In genomic region chr14:60361380-60362212, GRCm38 (mm10) we compare ENCODE assay signal across 17 mouse cellular contexts. TPM values are rescaled to one million over a fixed set of nuclear protein-coding genes. Genes with fewer than 3 reads are reported as not detected.
A peak's percentile ranks its signal among the peaks of the same experiment; 100 is the strongest.
DNase-seq lines count a peak whose midpoint lies in the region; ATAC-seq and TF ChIP-seq lines count a peak whose summit lies in the region.
"Had no signal": no experiment of that assay in that cellular context is flagged by ENCODE, and none has a peak within 500 bp of the region (broad histone marks: within the 10 kb centered on the region; RNA-seq: fewer than 3 reads in every experiment).

No protein-coding gene starts in this region.

- H3K36me3 ChIP-seq in hindbrain, embryonic 14.5 days (replicated peaks; ENCODE audit: control insufficient read depth, insufficient read depth): no peaks in the 10 kb centered on the region
- no peaks in the 10 kb centered on the region for H3K36me3 ChIP-seq in hindbrain, embryonic 10.5 days
- no peaks in the 10 kb centered on the region for H3K36me3 ChIP-seq in forebrain, embryonic 14.5 days (ENCODE audit: control insufficient read depth, insufficient read depth, low read length)
- H3K36me3 ChIP-seq in midbrain, embryonic 13.5 days: no peaks in the 10 kb centered on the region
- H3K36me3 ChIP-seq: stomach, embryonic 15.5 days had no signal

- no peak for DNase-seq in hindbrain, embryonic 14.5 days (ENCODE audit: low spot score)
- no peak for DNase-seq in hindbrain, embryonic 10.5 days (ENCODE audit: low spot score)
- DNase-seq in forebrain, embryonic 14.5 days (ENCODE audit: low spot score): peak; percentile 71
- DNase-seq in adrenal gland, postnatal 4 days (ENCODE audit: low spot score in 2 of 2): no peak
- DNase-seq in embryo, embryonic 10.5 days (ENCODE audit: low spot score): no peak
- DNase-seq: adrenal gland, adult 2 months; cerebellum, adult 9-11 months; heart, adult 2 months; heart, postnatal 10 days; layer of hippocampus, postnatal 36 days; thymus, postnatal 14 days had no signal

- H3K4me1 ChIP-seq in hindbrain, embryonic 14.5 days (replicated peaks; ENCODE audit: control insufficient read depth, insufficient read depth, low read length): no peaks in the 10 kb centered on the region; the same call in 1 of the 2 replicates
- peaks cover 7% of the 10 kb centered on the region for H3K4me1 ChIP-seq in hindbrain, embryonic 10.5 days (replicated peaks)
- no peaks in the 10 kb centered on the region for H3K4me1 ChIP-seq in cortical plate, adult 2 months (ENCODE audit: control insufficient read depth, insufficient read depth, low read length)
- H3K4me1 ChIP-seq in forebrain, embryonic 14.5 days (ENCODE audit: control insufficient read depth, insufficient read depth, low read length): peaks cover 11% of the 10 kb centered on the region
- H3K4me1 ChIP-seq in midbrain, embryonic 13.5 days (replicated peaks): peaks cover 24% of the 10 kb centered on the region
- H3K4me1 ChIP-seq: stomach, embryonic 15.5 days had no signal

- no peak overlapping the region for H3K9ac ChIP-seq in hindbrain, embryonic 14.5 days
- H3K9ac ChIP-seq in forebrain, embryonic 14.5 days (ENCODE audit: low read length): no peak overlapping the region
- no peak overlapping the region for H3K9ac ChIP-seq in midbrain, embryonic 13.5 days (replicated peaks)
- H3K9ac ChIP-seq: liver, embryonic 14.5 days; stomach, embryonic 15.5 days had no signal

- H3K27me3 ChIP-seq in hindbrain, embryonic 14.5 days (ENCODE audit: control insufficient read depth, insufficient read depth, low read length): no peaks in the 10 kb centered on the region
- H3K27me3 ChIP-seq in hindbrain, embryonic 10.5 days (ENCODE audit: insufficient read depth, poor library complexity, severe bottlenecking): no peaks in the 10 kb centered on the region
- no peaks in the 10 kb centered on the region for H3K27me3 ChIP-seq in forebrain, embryonic 14.5 days (replicated peaks; ENCODE audit: control insufficient read depth, insufficient read depth, low read length)
- H3K27me3 ChIP-seq in midbrain, embryonic 13.5 days: no peaks in the 10 kb centered on the region
- H3K27me3 ChIP-seq: stomach, embryonic 15.5 days had no signal

- no peak for TF ChIP-seq CTCF in cortical plate, adult 2 months (IDR thresholded peaks at IDR 0.05; ENCODE audit: extremely low read depth, insufficient read depth, low read length)

- 45% methylated on average over 9 of the region's 9 CpGs for WGBS in hindbrain, embryonic 14.5 days
- 69% methylated on average over 9 of the region's 9 CpGs for WGBS in hindbrain, embryonic 10.5 days
- 2% methylated on average over 9 of the region's 9 CpGs for WGBS in forebrain, embryonic 14.5 days
- 34% methylated on average over 9 of the region's 9 CpGs for WGBS in midbrain, embryonic 13.5 days

- no peak for TF ChIP-seq POLR2A in cortical plate, adult 2 months (IDR thresholded peaks at IDR 0.05; ENCODE audit: extremely low read depth, insufficient read depth, low read length)

- no peak overlapping the region for H3K4me3 ChIP-seq in hindbrain, embryonic 14.5 days (replicated peaks; ENCODE audit: low read length)
- no peak overlapping the region for H3K4me3 ChIP-seq in hindbrain, embryonic 10.5 days
- no peak overlapping the region for H3K4me3 ChIP-seq in cortical plate, adult 2 months (ENCODE audit: insufficient read depth, low read length)
- no peak overlapping the region for H3K4me3 ChIP-seq in forebrain, embryonic 14.5 days (ENCODE audit: low read depth, low read length)
- no peak overlapping the region for H3K4me3 ChIP-seq in midbrain, embryonic 13.5 days (replicated peaks)
- H3K4me3 ChIP-seq: heart, adult 2 months; stomach, embryonic 15.5 days had no signal

- H3K27ac ChIP-seq in hindbrain, embryonic 14.5 days: 0 out of 2 replicates have a peak overlapping the region, but pooled peaks have one; percentile 2
- no peak overlapping the region for H3K27ac ChIP-seq in hindbrain, embryonic 10.5 days
- H3K27ac ChIP-seq in cortical plate, adult 2 months (ENCODE audit: insufficient read depth, low read length): peak overlapping the region; percentile 63; the same call in 1 of the 2 replicates
- H3K27ac ChIP-seq in forebrain, embryonic 14.5 days (ENCODE audit: low read depth, low read length): peak overlapping the region; percentile 74
- H3K27ac ChIP-seq in midbrain, embryonic 13.5 days: peak overlapping the region; percentile 52
- H3K27ac ChIP-seq: heart, adult 2 months; liver, embryonic 14.5 days; stomach, embryonic 15.5 days had no signal

- H3K9me3 ChIP-seq in hindbrain, embryonic 14.5 days (ENCODE audit: control insufficient read depth, low read length): no peaks in the 10 kb centered on the region
- no peaks in the 10 kb centered on the region for H3K9me3 ChIP-seq in hindbrain, embryonic 10.5 days
- no peaks in the 10 kb centered on the region for H3K9me3 ChIP-seq in forebrain, embryonic 14.5 days (replicated peaks; ENCODE audit: control insufficient read depth, low read length)
- H3K9me3 ChIP-seq in midbrain, embryonic 13.5 days: no peaks in the 10 kb centered on the region
- H3K9me3 ChIP-seq: stomach, embryonic 15.5 days had no signal

- no peak overlapping the region for H3K4me2 ChIP-seq in hindbrain, embryonic 14.5 days (replicated peaks)
- H3K4me2 ChIP-seq in forebrain, embryonic 14.5 days (ENCODE audit: low read length): no peak overlapping the region
- H3K4me2 ChIP-seq in midbrain, embryonic 13.5 days (replicated peaks): no peak overlapping the region
- H3K4me2 ChIP-seq: stomach, embryonic 15.5 days had no signal

- ATAC-seq in hindbrain, embryonic 14.5 days (ENCODE audit: low FRiP score): no peak; the same call in 1 of the 2 replicates
- peak; percentile 70 for ATAC-seq in forebrain, embryonic 14.5 days
- peak; percentile 62 for ATAC-seq in midbrain, embryonic 13.5 days
- ATAC-seq in CD4-positive, CD25-positive, alpha-beta regulatory T cell, adult 4 months: no peak
- ATAC-seq: lung, postnatal 0 days had no signal

RNA-seq across cellular contexts. Expression of gene Amer2, which starts 11.5 kb away (rescaled TPM):
- polyA plus RNA-seq in hindbrain, embryonic 14.5 days (2014; fragmentation: Nextera tagmentation; extraction: Ambion mirVana): 18.7 and 19.7 TPM in 2 replicates
- 8.2 and 13.5 TPM in 2 replicates for polyA plus RNA-seq in hindbrain, embryonic 10.5 days (2016; fragmentation: Nextera tagmentation; extraction: Ambion mirVana)
- polyA plus RNA-seq in cortical plate, adult 2 months (2012; rRNA removed): 20.1 and 20.2 TPM in 2 replicates
- 9.4 and 16.0 TPM in 2 replicates for polyA plus RNA-seq in forebrain, embryonic 14.5 days (2014; fragmentation: Nextera tagmentation; extraction: Ambion mirVana)
- 27.2 and 30.8 TPM in 2 replicates for polyA plus RNA-seq in midbrain, embryonic 13.5 days (2015; fragmentation: Nextera tagmentation; extraction: Ambion mirVana)
- total RNA-seq in adrenal gland, postnatal 4 days (2021): 1 to 10 TPM; 5.4 to 5.8 TPM
- polyA plus RNA-seq in CD4-positive, CD25-positive, alpha-beta regulatory T cell, adult 4 months (2017; shearing (Covaris generic)): not detected
- total RNA-seq: heart, adult 2 months had no signal

Comparison
In these comparisons a context has a peak if more than half of its experiments do, and no peak if none do; other contexts are left out.
1. ATAC-seq: peak in forebrain, embryonic 14.5 days (single experiment) and midbrain, embryonic 13.5 days (single experiment); none in hindbrain, embryonic 14.5 days (single experiment) and CD4-positive, CD25-positive, alpha-beta regulatory T cell, adult 4 months (single experiment).